Mouse (Mus musculus) liver, embryonic 16.5 days (tissue): Measurements from ENCODE around the gene Pramef12. TPM values are rescaled to one million over a fixed set of nuclear protein-coding genes. Genes with fewer than 3 reads are reported as not detected.

Experiments
- polyA plus RNA-seq: library from polyadenylated mRNA; unstranded; fragments of >200 nt; fragmentation: Nextera tagmentation; extraction: Ambion mirVana; gene quantifications from 2 replicates; pipeline ENCODE4 v1.2.1, GENCODE M21; 2015

Pramef12 gene
- polyA plus RNA-seq, 1 experiment from 2014 or later, result not detected

Other genes starting within 250 kb of the Pramef12 start
- not detected in 2 replicates for gene Oog3, start 245.8 kb downstream of the Pramef12 start, polyA plus RNA-seq
- gene Oog2, start 217.7 kb downstream of the Pramef12 start, polyA plus RNA-seq, result not detected in 2 replicates
- gene C87977, start 195.1 kb downstream of the Pramef12 start, polyA plus RNA-seq, result not detected in 2 replicates
- gene Pramel5, start 128.0 kb downstream of the Pramef12 start, polyA plus RNA-seq, result not detected in 2 replicates
- gene Gm13128, start 78.2 kb downstream of the Pramef12 start, polyA plus RNA-seq, result not detected in 2 replicates
- gene Gm13119, start 50.5 kb downstream of the Pramef12 start, polyA plus RNA-seq, result not detected in 2 replicates
- not detected in 2 replicates for gene Pramef20, start 30.5 kb downstream of the Pramef12 start, polyA plus RNA-seq
- not detected in 2 replicates for gene 1700012P22Rik, start 30.3 kb upstream of the Pramef12 start, polyA plus RNA-seq
- not detected in 2 replicates for gene Gm9944, start 44.9 kb upstream of the Pramef12 start, polyA plus RNA-seq
- not detected in 2 replicates for gene Aadacl3, start 55.3 kb upstream of the Pramef12 start, polyA plus RNA-seq
- not detected in 2 replicates for gene 9430007A20Rik, start 111.4 kb upstream of the Pramef12 start, polyA plus RNA-seq
- gene Gm13124, start 156.7 kb upstream of the Pramef12 start, polyA plus RNA-seq, result not detected in 2 replicates
- gene Aadacl4, start 205.2 kb upstream of the Pramef12 start, polyA plus RNA-seq, result not detected in 2 replicates